15 mouse cellular contexts compared by ENCODE assay signal in the genomic region with DNA sequence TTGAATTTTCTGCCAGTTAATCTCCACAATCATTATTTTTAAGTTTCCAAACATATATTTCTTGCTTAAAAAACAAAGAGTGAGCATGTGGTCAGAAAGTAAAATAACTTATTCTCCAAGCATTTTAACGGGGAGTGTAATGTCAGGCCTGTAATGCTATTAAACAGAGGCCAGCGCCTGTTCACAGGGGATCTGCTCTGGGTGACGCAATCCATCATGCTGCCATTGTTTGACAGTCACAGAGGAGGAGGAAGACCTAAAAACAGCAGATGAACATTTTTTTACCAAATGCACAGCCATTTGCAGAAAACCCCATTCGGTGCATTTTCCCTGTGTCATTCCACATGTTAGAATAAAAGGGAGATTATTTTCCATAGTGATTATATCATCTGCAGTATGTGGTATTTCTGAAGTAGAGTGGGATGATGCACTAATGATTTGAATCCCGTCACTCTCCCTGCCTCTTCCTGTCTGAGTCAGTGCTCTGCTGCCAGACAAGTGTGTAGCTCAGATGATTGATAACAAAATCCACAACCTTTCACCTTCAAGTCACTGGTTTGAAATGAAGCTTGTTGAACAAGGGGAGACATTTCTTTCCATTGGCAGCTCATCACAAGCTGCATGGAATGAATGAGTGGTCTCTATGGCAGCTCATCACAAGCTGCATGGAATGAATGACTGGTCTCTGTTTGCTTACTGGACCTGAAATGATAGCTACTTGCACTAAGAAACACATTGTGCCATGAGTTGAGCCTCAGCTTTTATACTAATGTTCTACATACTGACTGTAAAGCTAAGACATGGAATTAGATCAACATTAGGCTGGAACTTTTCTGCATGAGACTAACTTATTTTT. TPM values are rescaled to one million over a fixed set of nuclear protein-coding genes. Genes with fewer than 3 reads are reported as not detected.
DNase-seq lines count a peak whose midpoint lies in the region; ATAC-seq and TF ChIP-seq lines count a peak whose summit lies in the region.
"Had no signal": no experiment of that assay in that cellular context is flagged by ENCODE, and none has a peak within 500 bp of the region (broad histone marks: within the 10 kb centered on the region; RNA-seq: fewer than 3 reads in every experiment).

No protein-coding gene starts in this region.

- H3K9me3 ChIP-seq in hindbrain, embryonic 12.5 days (replicated peaks), result no peaks in the 10 kb centered on the region
- H3K9me3 ChIP-seq in midbrain, embryonic 16.5 days (replicated peaks; ENCODE audit: control insufficient read depth, low read length, poor library complexity, severe bottlenecking), result no peaks in the 10 kb centered on the region
- no peaks in the 10 kb centered on the region for H3K9me3 ChIP-seq in limb, embryonic 10.5 days (replicated peaks)
- H3K9me3 ChIP-seq: embryonic facial prominence, embryonic 10.5 days had no signal

- no peaks in the 10 kb centered on the region for H3K36me3 ChIP-seq in hindbrain, embryonic 12.5 days
- no peaks in the 10 kb centered on the region for H3K36me3 ChIP-seq in midbrain, embryonic 16.5 days (ENCODE audit: control insufficient read depth, insufficient read depth, low read length)
- H3K36me3 ChIP-seq in limb, embryonic 10.5 days, result no peaks in the 10 kb centered on the region
- H3K36me3 ChIP-seq: embryonic facial prominence, embryonic 10.5 days had no signal

- no peak overlapping the region for H3K4me3 ChIP-seq in layer of hippocampus, adult 2 months
- H3K4me3 ChIP-seq in hindbrain, embryonic 12.5 days, result no peak overlapping the region
- no peak overlapping the region for H3K4me3 ChIP-seq in midbrain, embryonic 16.5 days (ENCODE audit: low read depth, low read length)
- no peak overlapping the region for H3K4me3 ChIP-seq in limb, embryonic 10.5 days
- H3K4me3 ChIP-seq: embryonic facial prominence, embryonic 10.5 days had no signal

- TF ChIP-seq CTCF in layer of hippocampus, adult 2 months (conservative IDR thresholded peaks at IDR 0.05), result no peak

- no peaks in the 10 kb centered on the region for H3K27me3 ChIP-seq in hindbrain, embryonic 12.5 days
- H3K27me3 ChIP-seq in midbrain, embryonic 16.5 days (ENCODE audit: control insufficient read depth, insufficient read depth, low read depth, low read length), result no peaks in the 10 kb centered on the region
- no peaks in the 10 kb centered on the region for H3K27me3 ChIP-seq in limb, embryonic 10.5 days (ENCODE audit: low read depth, poor library complexity, severe bottlenecking)

- peak overlapping the region; percentile 33; the same call in 1 of the 2 replicates for H3K27ac ChIP-seq in layer of hippocampus, adult 2 months
- H3K27ac ChIP-seq in hindbrain, embryonic 12.5 days, result 0 out of 2 replicates have a peak overlapping the region, but pooled peaks have one; percentile 23
- no peak overlapping the region for H3K27ac ChIP-seq in midbrain, embryonic 16.5 days (ENCODE audit: low read length)
- H3K27ac ChIP-seq in limb, embryonic 10.5 days, result no peak overlapping the region
- H3K27ac ChIP-seq: embryonic facial prominence, embryonic 10.5 days had no signal

- ATAC-seq in hindbrain, embryonic 12.5 days (ENCODE audit: low FRiP score), result peak; percentile 90
- peak; percentile 75 for ATAC-seq in midbrain, embryonic 16.5 days

- no peak for DNase-seq in layer of hippocampus, adult 2 months (ENCODE audit: low spot score in 2 of 2)
- DNase-seq in layer of hippocampus, postnatal 14 days (ENCODE audit: low spot score in 2 of 2), result no peak
- DNase-seq in NIH3T3 (ENCODE audit: low read depth), result peak; percentile 77
- no peak for DNase-seq in limb, embryonic 10.5 days (ENCODE audit: low spot score)
- no peak for DNase-seq in cerebellum, postnatal 14 days
- DNase-seq: adrenal gland, postnatal 36 days; cerebellum, adult 18-20 months; gastrocnemius, postnatal 36 days; kidney, adult 18-20 months; left cerebral cortex, postnatal 4 days; lung, postnatal 36 days; thymus, postnatal 36 days had no signal

- H3K4me2 ChIP-seq in hindbrain, embryonic 12.5 days (replicated peaks), result no peak overlapping the region
- H3K4me2 ChIP-seq in midbrain, embryonic 16.5 days (ENCODE audit: low read length), result no peak overlapping the region

- H3K4me1 ChIP-seq in hindbrain, embryonic 12.5 days, result peaks cover 6% of the 10 kb centered on the region; the same call in 1 of the 2 replicates
- H3K4me1 ChIP-seq in midbrain, embryonic 16.5 days (ENCODE audit: control insufficient read depth, insufficient read depth, low read length), result no peaks in the 10 kb centered on the region
- no peaks in the 10 kb centered on the region for H3K4me1 ChIP-seq in limb, embryonic 10.5 days

- 36% methylated on average over 5 of the region's 5 CpGs for WGBS in hindbrain, embryonic 12.5 days
- WGBS in midbrain, embryonic 16.5 days, result 25% methylated on average over 5 of the region's 5 CpGs
- WGBS in limb, embryonic 10.5 days, result 51% methylated on average over 5 of the region's 5 CpGs

- no peak overlapping the region for H3K9ac ChIP-seq in hindbrain, embryonic 12.5 days
- no peak overlapping the region for H3K9ac ChIP-seq in midbrain, embryonic 16.5 days (ENCODE audit: low read depth, low read length)

RNA-seq across cellular contexts. Expression of gene Tmem106b, which starts 48.1 kb away (rescaled TPM):
- 100 to 1,000 TPM; 188 to 208 TPM for total RNA-seq in layer of hippocampus, adult 2 months (2021)
- total RNA-seq in layer of hippocampus, postnatal 14 days (2021), result 100 to 1,000 TPM; 156 to 164 TPM
- polyA plus RNA-seq in hindbrain, embryonic 12.5 days (2016; fragmentation: Nextera tagmentation; extraction: Ambion mirVana), result 41.1 and 41.3 TPM in 2 replicates
- polyA plus RNA-seq in midbrain, embryonic 16.5 days (2015; fragmentation: Nextera tagmentation; extraction: Ambion mirVana), result 36.2 and 46.2 TPM in 2 replicates
- polyA plus RNA-seq in limb, embryonic 10.5 days (2016; fragmentation: Nextera tagmentation; extraction: Ambion mirVana), result 12.1 and 17.8 TPM in 2 replicates

Comparison
In these comparisons a context has a peak if more than half of its experiments do, and no peak if none do; other contexts are left out.
1. H3K27ac ChIP-seq: peak in layer of hippocampus, adult 2 months (single experiment) and hindbrain, embryonic 12.5 days (single experiment); none in midbrain, embryonic 16.5 days (single experiment) and limb, embryonic 10.5 days (single experiment).